Mouse (Mus musculus) forebrain, embryonic 14.5 days (tissue): ENCODE measurements around the gene Bahcc1. TPM values are rescaled to one million over a fixed set of nuclear protein-coding genes. Genes with fewer than 3 reads are reported as not detected.

Experiments
- ATAC-seq: fragments of 200-750 bp; cut with Nextera tagmentation; 2 replicates; pipeline ENCODE4 v1.8.0; 2017; ENCODE audit warnings: mild to moderate bottlenecking, moderate library complexity
- DNase-seq: peaks from one replicate; pipeline ENCODE4 v3.0.0-alpha.2; 2015; ENCODE audit warnings: low spot score
- H3K27ac ChIP-seq: fragments of 300-500 bp; sonication (generic); 2 replicates; pipeline ENCODE4 v1.5.1; 2014; ENCODE audit warnings: low read depth, mild to moderate bottlenecking, control low read depth, low read length, moderate library complexity
- H3K27me3 ChIP-seq: fragments of 300-500 bp; sonication (generic); replicated peaks from 2 replicates; pipeline ENCODE4 v1.6.1; 2014; ENCODE audit warnings: low read length, control low read depth, mixed read lengths; ENCODE audit not compliant: control insufficient read depth, insufficient read depth
- H3K36me3 ChIP-seq: fragments of 300-500 bp; sonication (generic); 2 replicates; pipeline ENCODE4 v1.6.1; 2014; ENCODE audit warnings: low read length, control low read depth; ENCODE audit not compliant: control insufficient read depth, insufficient read depth
- H3K4me1 ChIP-seq: fragments of 300-500 bp; sonication (generic); 2 replicates; pipeline ENCODE4 v1.6.1; 2014; ENCODE audit warnings: antibody characterized with exemption, low read length, control low read depth; ENCODE audit not compliant: control insufficient read depth, insufficient read depth
- H3K4me2 ChIP-seq: fragments of 300-500 bp; sonication (generic); 2 replicates; pipeline ENCODE4 v1.6.1; 2014; ENCODE audit warnings: mild to moderate bottlenecking, control low read depth, low read length
- H3K4me3 ChIP-seq: fragments of 300-500 bp; sonication (generic); 2 replicates; pipeline ENCODE4 v1.5.1; 2014; ENCODE audit warnings: low read depth, low read length, control low read depth
- H3K9ac ChIP-seq: fragments of 300-500 bp; sonication (generic); 2 replicates; pipeline ENCODE4 v1.6.1; 2014; ENCODE audit warnings: mild to moderate bottlenecking, low read length, control low read depth, moderate library complexity
- H3K9me3 ChIP-seq: fragments of 300-500 bp; sonication (generic); replicated peaks from 2 replicates; pipeline ENCODE4 v1.6.1; 2016; ENCODE audit warnings: low read length, control low read depth, mixed read lengths; ENCODE audit not compliant: control insufficient read depth
- WGBS: fragments of 180-500 bp; shearing (Covaris S2); extraction: QIAGEN DNeasy Blood & Tissue Kit; methylation state at CpG from one replicate; pipeline ENCODE4 v1.1.7; 2014; 5-methylcytosine and 5-hydroxymethylcytosine counted together
- polyA plus RNA-seq: library from polyadenylated mRNA; unstranded; fragments of >200 nt; fragmentation: Nextera tagmentation; extraction: Ambion mirVana; gene quantifications from 2 replicates; pipeline ENCODE4 v1.2.1, GENCODE M21; 2014

Bahcc1 gene
- polyA plus RNA-seq, 1 experiment from 2014 or later = 12.6 TPM

- peak overlapping the region; percentile 99 for H3K4me2 ChIP-seq
- under 1% methylated on average over 89 of the region's 89 CpGs for WGBS
- no peak for ATAC-seq
Measured at GRCm38 (mm10) chr11:120237166-120238131, 4.7 kb downstream of the Bahcc1 start.

GRCm38 (mm10) chr11:120238306-120238705 is 5.6 kb downstream of the Bahcc1 start:
- Histone ChIP-seq H3K4me2 (peak overlapping the region; percentile 99), H3K4me1 (peaks cover 46% of the 10 kb centered on the region), H3K27me3 (no peaks in the 10 kb centered on the region), H3K4me3 (peak overlapping the region; percentile 91), H3K27ac (peak overlapping the region; percentile 89; the same call in 1 of the 2 replicates), H3K9me3 (no peaks in the 10 kb centered on the region), H3K9ac (peak overlapping the region; percentile 100), H3K36me3 (0 out of 2 replicates have a peak, but pooled peaks cover 4% of the 10 kb centered on the region)
- ATAC-seq (no peak), DNase-seq (peak; percentile 44)
- WGBS = 5% methylated on average over 8 of the region's 8 CpGs

More at GRCm38 (mm10) chr11:120237166-120238131, 4.7 kb downstream of the Bahcc1 start:
- Histone ChIP-seq H3K9ac (peak overlapping the region; percentile 100), H3K27me3 (no peaks in the 10 kb centered on the region), H3K36me3 (0 out of 2 replicates have a peak, but pooled peaks cover 4% of the 10 kb centered on the region), H3K9me3 (no peaks in the 10 kb centered on the region), H3K27ac (peak overlapping the region; percentile 98), H3K4me1 (peaks cover 39% of the 10 kb centered on the region), H3K4me3 (peak overlapping the region; percentile 91)
- peak; percentile 67 for DNase-seq

- H3K9me3 ChIP-seq = no peaks in the 10 kb centered on the region
- H3K9ac ChIP-seq = peak overlapping the region; percentile 100
- WGBS = 5% methylated on average over 8 of the region's 8 CpGs
- H3K4me2 ChIP-seq = peak overlapping the region; percentile 99
- peak overlapping the region; percentile 91 for H3K4me3 ChIP-seq
- ATAC-seq = no peak
- H3K36me3 ChIP-seq = 0 out of 2 replicates have a peak, but pooled peaks cover 4% of the 10 kb centered on the region
- DNase-seq = peak; percentile 38
- H3K27me3 ChIP-seq = no peaks in the 10 kb centered on the region
- H3K4me1 ChIP-seq = peaks cover 51% of the 10 kb centered on the region
- H3K27ac ChIP-seq = peak overlapping the region; percentile 89
Measured at GRCm38 (mm10) chr11:120238751-120239359, 6.1 kb downstream of the Bahcc1 start.

GRCm38 (mm10) chr11:120239581-120239991 is 6.8 kb downstream of the Bahcc1 start:
- peak; percentile 30 for DNase-seq
- 6% methylated on average over 11 of the region's 11 CpGs for WGBS
- Histone ChIP-seq H3K36me3 (0 out of 2 replicates have a peak, but pooled peaks cover 4% of the 10 kb centered on the region), H3K4me3 (peak overlapping the region; percentile 91), H3K27ac (peak overlapping the region; percentile 89), H3K4me2 (peak overlapping the region; percentile 99), H3K4me1 (peaks cover 51% of the 10 kb centered on the region), H3K9me3 (no peaks in the 10 kb centered on the region), H3K9ac (peak overlapping the region; percentile 100), H3K27me3 (no peaks in the 10 kb centered on the region)
- no peak for ATAC-seq

- ATAC-seq (peak; percentile 43), DNase-seq (peak; percentile 91)
- Histone ChIP-seq H3K4me3 (peak overlapping the region; percentile 91), H3K27ac (peak overlapping the region; percentile 89), H3K36me3 (0 out of 2 replicates have a peak, but pooled peaks cover 4% of the 10 kb centered on the region), H3K9ac (peak overlapping the region; percentile 100), H3K4me1 (peaks cover 51% of the 10 kb centered on the region), H3K27me3 (no peaks in the 10 kb centered on the region), H3K9me3 (no peaks in the 10 kb centered on the region), H3K4me2 (peak overlapping the region; percentile 99)
- under 1% methylated on average over 10 of the region's 10 CpGs for WGBS
Measured at GRCm38 (mm10) chr11:120240206-120240605, 7.5 kb downstream of the Bahcc1 start.

- ATAC-seq (no peak), DNase-seq (peak; percentile 80)
- H3K9me3 ChIP-seq = no peaks in the 10 kb centered on the region
- H3K4me3 ChIP-seq = peak overlapping the region; percentile 91
- H3K4me1 ChIP-seq = peaks cover 51% of the 10 kb centered on the region
- 0 out of 2 replicates have a peak, but pooled peaks cover 9% of the 10 kb centered on the region for H3K36me3 ChIP-seq
- H3K27me3 ChIP-seq = no peaks in the 10 kb centered on the region
- peak overlapping the region; percentile 99 for H3K4me2 ChIP-seq
- H3K27ac ChIP-seq = peak overlapping the region; percentile 89
- peak overlapping the region; percentile 100 for H3K9ac ChIP-seq
- WGBS = 14% methylated on average over 29 of the region's 29 CpGs
Measured at GRCm38 (mm10) chr11:120240941-120241890, 8.5 kb downstream of the Bahcc1 start.

GRCm38 (mm10) chr11:120241981-120242725 is 9.4 kb downstream of the Bahcc1 start:
- peaks cover 51% of the 10 kb centered on the region for H3K4me1 ChIP-seq
- ATAC-seq = no peak
- no peak overlapping the region for H3K27ac ChIP-seq
- H3K27me3 ChIP-seq = no peaks in the 10 kb centered on the region
- H3K9me3 ChIP-seq = no peaks in the 10 kb centered on the region
- H3K4me3 ChIP-seq = no peak overlapping the region
- 56% methylated on average over 6 of the region's 6 CpGs for WGBS
- DNase-seq = no peak
- no peak overlapping the region; the same call in 1 of the 2 replicates for H3K9ac ChIP-seq
- H3K4me2 ChIP-seq = peak overlapping the region; percentile 99
- H3K36me3 ChIP-seq = 0 out of 2 replicates have a peak, but pooled peaks cover 7% of the 10 kb centered on the region
